Mouse (Mus musculus): Measurements from ENCODE around the gene Fibp.
A peak's percentile ranks its signal among the peaks of the same experiment; 100 is the strongest.

The Fibp gene

GRCm38 (mm10) chr19:5490313-5490897 is 30.0 kb downstream of the Fibp start, which contains the start of gene Cfl1:
Cfl1 (plus strand) TSS chr19:5490455.
- peak; percentile 92 for DNase-seq

- DNase-seq, result peak; percentile 76
Observed at GRCm38 (mm10) chr19:5490898-5491708, 30.7 kb downstream of the Fibp start.

GRCm38 (mm10) chr19:5492641-5493040 is 32.2 kb downstream of the Fibp start:
- DNase-seq, result no peak

GRCm38 (mm10) chr19:5493301-5493721 is 32.9 kb downstream of the Fibp start:
- DNase-seq, result peak; percentile 32

GRCm38 (mm10) chr19:5494314-5494713 is 33.9 kb downstream of the Fibp start:
- no peak for DNase-seq

GRCm38 (mm10) chr19:5495353-5496051 is 35.1 kb downstream of the Fibp start:
- DNase-seq, result peak; percentile 25

- no peak for DNase-seq
Observed at GRCm38 (mm10) chr19:5496052-5496370, 35.6 kb downstream of the Fibp start.

GRCm38 (mm10) chr19:5500330-5500875 is 40.0 kb downstream of the Fibp start:
- DNase-seq, result no peak

- DNase-seq, result no peak
Observed at GRCm38 (mm10) chr19:5503687-5504086, 43.3 kb downstream of the Fibp start, which contains the start of gene 1700020D05Rik. 1700020D05Rik (minus strand) TSS chr19:5503787.

- peak; percentile 98 for DNase-seq
Observed at GRCm38 (mm10) chr19:5510031-5511026, 49.9 kb downstream of the Fibp start, which contains the start of gene Snx32. Snx32 (minus strand) TSS chr19:5510538.

- DNase-seq, result no peak
Observed at GRCm38 (mm10) chr19:5511074-5511632, 50.7 kb downstream of the Fibp start.

- no peak for DNase-seq
Observed at GRCm38 (mm10) chr19:5512091-5513004, 51.9 kb downstream of the Fibp start.

- DNase-seq, result no peak
Observed at GRCm38 (mm10) chr19:5513005-5513349, 52.6 kb downstream of the Fibp start.

Measured in cerebellum, adult 8-10 months (tissue).